Mouse (Mus musculus): Measurements from ENCODE around the gene Sptlc2.

DNA sequence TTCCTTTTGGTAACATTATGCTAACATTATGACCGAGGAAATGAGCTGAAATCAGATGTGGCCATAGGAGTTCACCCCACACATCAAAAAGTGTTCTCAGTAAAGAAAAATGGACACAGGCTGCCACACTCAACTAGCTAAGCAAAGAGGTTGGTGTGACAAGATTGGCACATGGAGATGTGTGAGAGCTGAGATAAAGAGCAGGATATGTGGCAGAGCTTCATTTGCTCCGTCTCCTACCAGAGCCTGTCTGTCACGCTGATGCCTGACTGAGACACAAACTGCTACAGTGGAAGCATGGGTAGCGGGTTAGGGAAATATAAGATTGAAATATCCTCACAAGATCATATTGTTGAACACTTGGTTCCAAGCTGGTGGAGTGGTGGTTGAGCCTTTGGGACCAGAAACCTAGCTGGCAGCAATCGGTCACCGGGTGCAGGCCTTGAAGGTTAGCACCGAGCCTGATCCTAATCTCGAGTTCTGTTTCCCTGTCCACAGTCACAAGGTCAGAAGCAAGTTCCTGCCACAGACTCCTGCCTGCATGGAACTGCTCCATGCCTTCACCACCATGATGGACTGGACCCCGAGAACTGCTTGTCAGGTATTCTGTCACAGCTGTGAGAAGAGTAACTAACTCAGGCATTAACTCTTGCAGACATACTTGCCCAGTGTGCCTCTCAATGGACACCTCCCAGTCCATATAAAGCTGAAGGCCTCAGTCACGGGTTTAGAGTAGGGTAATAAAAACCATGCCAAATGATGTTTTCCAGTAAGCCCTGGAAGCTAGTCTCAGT, 7.4 kb downstream of the Sptlc2 start:
- no peak for TF ChIP-seq POLR2A (IDR thresholded peaks at IDR 0.05; ENCODE audit: extremely low read depth, insufficient read depth, low read length)
- TF ChIP-seq CTCF (IDR thresholded peaks at IDR 0.05; ENCODE audit: low read depth, low read length): no peak

All from liver, adult 2 months (tissue).